Mouse (Mus musculus) testis, postnatal 10 days (tissue): ENCODE results near the gene Asb4.
"Not testable (repeated sequence)": the region's sequence is repeated elsewhere in the genome, so short reads cannot be mapped to it uniquely, and the experiment has no call there.

Source experiments
- DNase-seq: peaks from one replicate; pipeline ENCODE4 v3.0.0; 2021; ENCODE audit warnings: low spot score

The Asb4 gene

DNA sequence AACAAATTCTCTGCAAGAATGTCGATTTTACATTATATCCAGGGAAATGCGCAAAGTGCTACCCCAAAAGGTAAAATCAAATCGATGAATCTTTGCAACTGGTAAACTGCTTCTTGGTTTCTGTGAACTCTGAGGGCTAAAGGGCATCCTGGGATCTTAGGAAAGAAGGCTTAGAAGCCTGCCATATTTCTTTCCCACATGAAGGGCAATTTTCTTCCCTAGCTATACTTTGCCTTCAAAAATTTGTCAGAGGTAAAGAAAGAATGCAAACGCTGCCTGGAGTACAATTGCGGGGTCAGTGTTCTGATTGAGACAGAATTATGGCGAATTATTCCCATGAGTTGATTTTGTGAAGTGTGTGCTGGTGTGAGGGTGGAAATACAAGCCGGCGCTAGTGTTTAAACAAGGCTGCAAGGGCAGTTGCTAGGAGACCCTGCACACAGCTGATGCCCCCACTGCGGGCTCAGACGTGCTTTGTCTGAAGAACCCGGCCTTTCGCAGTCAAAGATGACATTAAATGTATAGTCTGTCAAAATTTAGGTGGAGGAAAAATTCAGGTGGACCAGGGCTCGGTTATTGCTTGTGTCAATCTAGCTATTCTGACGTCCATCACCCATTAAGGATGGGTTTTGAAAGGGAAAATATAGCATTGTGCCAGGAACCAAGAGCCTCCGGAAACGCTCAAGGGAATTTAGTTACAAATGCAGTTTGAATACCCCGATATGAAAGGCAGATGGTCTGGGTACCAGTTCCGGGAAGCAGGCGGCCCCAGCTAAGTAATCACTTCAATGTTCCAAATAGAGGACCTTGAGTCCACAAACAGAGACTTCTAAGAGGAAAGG lies at the start of gene Asb4:
Asb4 (plus strand) TSS at position 51 of the 842 bp plus-strand sequence.
- DNase-seq = no peak

DNA sequence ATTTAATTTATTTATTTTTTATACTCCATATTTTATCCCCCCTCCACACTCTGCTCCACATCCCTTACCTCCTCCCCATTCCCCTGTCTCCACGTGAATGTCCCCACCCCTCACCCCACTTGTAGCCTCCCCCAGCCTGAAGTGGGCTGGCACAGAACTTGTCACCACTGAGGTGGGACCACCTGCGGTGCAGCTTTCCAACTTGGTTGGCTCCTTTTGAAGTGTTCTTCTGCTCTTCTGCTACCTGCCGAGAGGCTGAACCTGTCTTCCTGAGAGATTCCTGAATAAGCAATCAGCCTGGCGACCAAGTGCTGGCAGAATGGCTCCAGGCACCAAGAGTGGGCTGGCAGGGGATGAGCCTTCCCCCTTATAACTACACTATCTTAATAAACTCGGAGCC lies 49.2 kb upstream of the Asb4 start:
- no peak for DNase-seq

DNA sequence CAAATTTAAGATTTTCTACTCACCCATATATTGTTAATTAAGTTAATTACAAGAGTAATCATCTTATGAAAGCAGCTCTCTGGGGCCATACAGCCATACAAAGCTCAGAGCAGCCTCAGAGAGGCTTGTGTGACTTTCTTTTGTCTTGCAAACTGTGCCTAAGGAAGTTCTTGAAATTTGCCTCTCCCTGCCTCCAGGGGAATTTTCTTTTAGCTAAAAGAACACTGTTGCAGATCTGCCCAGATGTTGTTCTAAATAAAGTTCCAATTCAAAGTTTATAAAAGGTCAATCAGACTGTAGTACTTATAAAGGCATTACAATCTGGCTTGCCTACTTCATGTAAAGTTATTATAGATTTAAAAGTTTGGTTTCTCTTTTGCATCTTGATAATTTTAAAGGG lies 47.2 kb upstream of the Asb4 start:
- DNase-seq = not testable (repeated sequence)

DNA sequence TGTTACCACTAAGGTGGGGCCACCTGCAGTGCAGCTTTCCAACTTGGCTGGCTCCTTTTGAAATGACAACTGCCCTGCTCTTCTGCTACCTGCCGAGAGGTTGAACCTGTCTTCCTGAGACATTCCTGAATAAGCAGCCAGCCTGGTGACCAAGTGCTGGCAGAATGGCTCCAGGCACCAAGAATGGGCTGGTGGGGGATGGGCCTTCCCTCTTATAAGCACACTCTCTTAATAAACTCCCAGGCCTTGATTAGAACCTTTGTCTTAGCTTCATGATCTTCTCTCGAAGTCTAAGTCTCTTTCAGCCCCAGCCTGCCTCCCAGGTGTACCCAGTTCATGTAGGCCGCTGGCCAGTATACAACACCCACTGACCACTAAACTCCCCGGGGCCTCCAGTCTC lies 44.4 kb upstream of the Asb4 start:
- DNase-seq = not testable (repeated sequence)

DNA sequence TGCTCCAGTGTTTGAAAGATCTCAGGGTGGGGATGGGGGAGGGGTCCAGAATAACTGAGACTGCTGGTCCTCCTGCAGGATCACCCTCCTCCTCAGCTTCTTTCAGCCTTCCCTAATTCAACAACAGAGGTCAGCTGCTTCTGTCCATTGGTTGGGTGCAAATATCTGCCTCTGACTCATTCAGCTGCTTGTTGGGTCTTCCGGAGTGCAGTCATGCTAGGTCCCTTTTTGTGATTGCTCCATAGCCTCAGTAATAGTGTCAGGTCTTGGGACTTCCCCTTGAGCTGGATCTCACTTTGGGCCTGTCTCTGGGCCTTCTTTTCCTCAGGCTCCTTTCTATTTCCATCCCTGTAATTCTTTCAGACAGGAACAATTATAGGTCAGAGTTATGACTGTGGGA lies 43.9 kb upstream of the Asb4 start:
- DNase-seq = not testable (repeated sequence)

DNA sequence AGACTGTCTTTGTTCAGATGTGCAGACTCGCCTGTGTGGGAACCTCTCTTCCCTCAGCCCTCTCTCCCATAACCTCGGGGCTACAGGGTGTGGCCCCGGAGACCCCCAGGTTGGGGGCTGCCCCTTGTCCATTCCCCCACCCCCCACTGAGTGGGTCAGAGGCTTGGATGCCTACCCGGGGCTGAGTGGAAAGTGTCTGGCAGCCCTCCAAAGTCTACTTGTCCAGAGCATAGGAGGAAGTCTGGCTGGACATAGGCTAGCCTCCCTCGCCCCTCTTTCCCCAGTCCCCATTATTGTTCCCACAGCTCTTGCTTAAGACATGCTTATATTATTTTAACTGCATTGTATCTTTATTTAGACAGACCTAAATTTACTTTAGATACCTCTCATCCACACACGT lies 38.9 kb upstream of the Asb4 start:
- peak; percentile 42 for DNase-seq

DNA sequence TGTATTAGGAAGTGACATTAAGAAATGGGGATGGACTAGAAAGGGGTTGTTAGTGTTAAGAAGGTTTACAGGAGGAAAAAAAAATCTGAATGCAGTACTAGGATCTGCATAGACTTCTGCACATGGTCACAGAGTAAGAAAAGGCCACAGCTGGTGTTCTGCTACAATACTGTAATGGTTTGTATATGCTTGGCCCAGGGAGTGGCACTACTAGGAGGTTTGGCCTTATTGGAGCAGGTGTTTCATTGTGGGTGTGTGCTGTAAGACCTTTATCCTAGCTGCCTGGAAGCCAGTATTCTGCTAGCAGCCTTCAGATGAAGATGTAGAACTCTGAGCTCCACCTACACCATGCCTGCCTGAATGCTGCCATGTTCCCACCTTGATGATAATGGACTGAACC lies 25.3 kb upstream of the Asb4 start:
- no peak for DNase-seq

DNA sequence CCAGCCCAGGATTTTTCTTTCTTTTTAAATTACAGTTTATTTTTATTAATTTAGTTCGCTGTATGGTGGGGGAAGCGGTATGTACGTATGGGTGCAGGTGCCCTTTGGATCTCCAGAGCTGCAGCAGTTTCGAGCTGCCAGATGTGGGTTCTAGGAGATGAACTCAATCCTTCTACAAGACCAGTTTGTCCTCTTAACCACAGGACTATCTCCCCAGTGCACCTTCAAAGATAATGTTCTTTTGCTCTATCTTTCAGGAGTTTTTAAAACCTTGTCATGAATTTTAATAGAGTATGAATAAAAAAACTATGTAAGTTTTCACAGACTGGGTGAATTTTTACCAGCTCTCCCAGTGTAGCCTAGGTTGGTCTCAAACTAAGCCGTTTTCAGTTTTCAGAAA lies 22.8 kb upstream of the Asb4 start:
- DNase-seq = no peak

DNA sequence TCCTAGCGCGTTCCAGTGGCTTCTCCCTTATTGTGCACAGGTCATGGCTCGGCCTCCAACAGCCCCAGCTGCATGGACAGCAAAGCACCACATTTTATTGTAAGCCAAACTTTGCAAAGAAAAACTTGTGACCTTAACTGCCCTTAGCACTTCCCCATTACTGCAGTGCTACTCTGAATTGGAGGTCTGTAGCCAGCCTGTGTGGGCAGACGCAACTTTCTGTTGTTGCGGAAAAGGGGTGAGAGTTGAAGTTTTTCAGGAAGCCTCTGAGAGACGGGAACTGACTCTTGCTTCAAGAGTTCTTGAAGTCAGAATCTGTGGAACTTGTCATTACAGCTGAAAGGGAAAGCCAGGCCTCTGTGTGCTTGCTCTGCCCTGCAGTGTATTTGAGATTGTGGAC lies 21.2 kb upstream of the Asb4 start:
- no peak for DNase-seq

DNA sequence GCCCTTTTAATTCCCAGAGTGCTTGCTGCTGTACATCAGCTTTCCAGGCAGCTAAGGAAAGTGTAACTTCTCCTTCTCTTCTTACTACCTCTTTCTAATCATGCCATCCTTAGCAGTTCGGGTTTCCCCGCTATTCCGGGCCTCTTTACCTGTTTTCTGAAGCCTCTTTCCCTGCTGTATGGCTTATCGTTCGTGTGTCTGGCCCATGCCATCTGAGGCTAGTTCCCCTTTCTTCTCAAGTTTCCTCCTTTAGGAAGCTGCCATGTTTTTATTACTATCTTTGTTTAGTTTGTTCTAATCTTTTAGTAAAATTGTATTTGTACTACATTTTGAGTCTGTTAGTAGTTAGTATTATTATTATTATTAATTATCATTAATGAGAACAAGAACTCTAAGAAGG lies 17.3 kb upstream of the Asb4 start:
- DNase-seq = no peak

DNA sequence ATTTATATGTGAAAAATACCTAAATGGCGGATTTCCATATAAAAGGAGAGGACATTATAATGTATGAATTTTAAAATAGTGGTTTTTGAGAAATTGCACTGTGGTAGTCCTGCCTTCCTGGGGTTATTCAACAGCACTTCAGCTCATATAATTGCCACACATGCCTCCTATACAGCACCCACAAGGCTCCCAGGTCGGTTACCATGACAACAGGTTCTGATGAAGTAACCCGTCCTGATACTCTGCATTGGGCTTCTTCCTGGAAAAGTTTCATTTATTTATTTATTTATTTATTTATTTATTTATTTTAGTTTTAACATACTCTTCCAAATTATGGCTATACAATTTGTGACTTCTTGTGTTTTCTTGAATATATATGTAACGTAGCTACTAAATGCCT lies 6.3 kb upstream of the Asb4 start:
- no peak for DNase-seq

DNA sequence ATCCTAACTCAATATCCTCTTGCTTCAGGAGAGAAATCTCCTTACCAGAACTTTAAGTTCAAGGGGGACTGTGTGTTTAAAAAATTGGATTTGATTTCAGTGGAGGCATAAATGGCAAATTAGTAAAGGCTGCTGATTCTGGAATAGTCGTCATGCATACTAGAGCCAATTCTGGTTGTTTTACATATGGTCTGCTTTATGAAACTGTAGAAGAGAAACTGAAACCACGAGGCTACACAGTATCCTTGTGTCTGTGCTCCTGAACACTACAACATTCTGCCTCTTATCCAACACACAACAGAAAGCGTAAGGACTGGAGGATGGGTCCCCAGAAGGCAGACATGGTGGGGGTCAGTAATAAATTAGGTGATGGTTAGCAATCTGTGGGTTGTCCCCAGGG lies 4.1 kb upstream of the Asb4 start:
- DNase-seq = no peak

DNA sequence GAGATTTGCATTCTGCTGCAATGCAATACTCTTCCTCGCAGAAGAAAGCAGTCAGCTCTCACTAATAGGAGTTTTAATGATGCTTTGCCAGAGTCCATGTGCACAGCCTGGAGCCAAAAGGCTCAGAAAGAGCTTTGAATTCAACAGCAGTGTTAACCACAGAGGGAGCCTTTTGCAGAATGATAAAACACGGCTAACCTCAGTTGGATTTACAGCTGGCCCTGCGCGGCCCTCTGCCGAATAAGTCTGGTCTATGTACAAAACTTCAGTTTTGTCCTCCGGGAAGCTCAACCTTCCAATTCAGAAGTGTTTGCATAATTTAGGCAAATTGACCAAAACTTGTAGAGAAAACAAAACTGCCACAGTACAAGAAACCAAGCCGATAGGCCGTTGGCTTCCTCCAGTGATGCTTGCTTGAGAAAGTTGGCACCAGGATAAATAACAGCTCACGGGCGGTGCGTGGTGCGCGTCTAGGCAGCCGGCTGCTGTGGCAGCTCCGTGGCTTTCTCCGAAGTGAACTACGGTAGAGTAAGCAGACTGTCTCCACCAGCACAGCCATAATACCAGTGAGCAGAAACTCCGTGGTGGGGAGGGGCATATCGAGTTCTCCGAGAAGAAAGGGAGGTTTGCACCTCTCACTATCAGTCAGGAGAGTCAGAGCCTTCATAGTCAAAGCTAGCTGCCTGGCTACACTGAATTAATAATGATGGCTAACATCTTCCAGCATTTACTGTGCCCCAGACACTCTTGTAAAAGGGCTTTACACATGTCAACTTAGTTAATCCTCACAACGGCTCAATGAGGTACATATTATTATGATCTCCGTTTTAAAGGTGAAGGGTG lies 3.2 kb upstream of the Asb4 start:
- peak; percentile 45 for DNase-seq

DNA sequence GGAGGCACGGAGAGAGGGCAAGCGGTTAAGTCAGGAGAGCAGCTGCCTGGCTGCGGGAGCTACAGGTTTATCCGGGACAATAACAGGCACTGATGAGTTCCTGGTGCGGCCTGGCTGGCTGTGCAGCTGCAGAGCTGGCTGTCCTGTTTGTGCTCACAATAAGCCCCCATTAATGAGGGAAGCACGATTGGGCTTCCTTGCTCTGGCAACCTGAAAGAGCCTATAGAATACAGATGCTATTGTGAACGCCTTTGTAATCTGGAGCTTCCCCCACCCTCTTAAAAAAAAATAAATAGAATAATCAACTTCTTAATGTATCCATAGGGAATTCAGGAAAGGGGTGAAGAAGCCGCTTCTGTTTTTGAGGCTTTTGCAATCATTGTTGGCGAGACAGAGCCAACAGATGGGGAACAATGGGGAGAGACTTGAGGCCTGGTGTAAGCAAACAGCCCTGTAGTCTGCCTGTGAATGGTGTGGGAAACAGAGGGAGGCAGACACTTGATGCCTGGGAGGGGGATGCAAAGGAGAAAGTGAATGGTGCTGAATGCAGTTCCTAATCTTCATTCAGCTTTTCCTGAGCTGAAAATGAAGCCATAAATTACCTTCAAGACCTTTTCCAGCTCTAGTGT lies 2.4 kb upstream of the Asb4 start:
- no peak for DNase-seq

DNA sequence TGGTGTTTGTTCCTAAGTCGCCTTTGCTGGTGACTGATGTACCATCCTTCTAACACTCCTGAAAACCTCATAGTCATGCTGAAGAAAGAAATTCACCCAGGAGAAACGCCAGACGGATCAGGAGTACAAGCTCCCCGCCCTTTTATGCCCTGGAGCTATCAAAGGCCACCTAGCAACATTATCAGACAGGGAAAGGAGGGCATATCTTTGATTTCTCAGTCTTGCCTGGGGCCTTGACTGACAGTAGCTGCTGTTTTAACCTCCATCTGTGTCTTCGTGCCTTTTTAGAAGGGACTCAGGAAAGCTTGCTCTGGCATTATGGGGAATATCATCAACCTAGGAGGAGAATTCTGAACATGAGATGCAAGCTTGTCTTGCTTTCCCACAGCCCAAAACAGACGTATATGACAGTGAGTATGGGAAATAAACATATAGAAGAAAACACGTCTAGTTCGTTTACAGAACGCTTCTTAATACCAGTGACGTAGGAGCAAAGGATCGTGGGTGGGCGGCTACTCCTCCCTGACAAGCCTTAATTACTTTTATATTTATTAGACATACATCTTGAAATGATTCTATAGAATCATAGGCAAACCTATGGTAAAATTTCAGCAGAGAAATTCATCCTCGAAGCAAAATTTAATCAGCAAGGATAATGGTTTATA lies 1.1 kb upstream of the Asb4 start:
- no peak for DNase-seq

DNA sequence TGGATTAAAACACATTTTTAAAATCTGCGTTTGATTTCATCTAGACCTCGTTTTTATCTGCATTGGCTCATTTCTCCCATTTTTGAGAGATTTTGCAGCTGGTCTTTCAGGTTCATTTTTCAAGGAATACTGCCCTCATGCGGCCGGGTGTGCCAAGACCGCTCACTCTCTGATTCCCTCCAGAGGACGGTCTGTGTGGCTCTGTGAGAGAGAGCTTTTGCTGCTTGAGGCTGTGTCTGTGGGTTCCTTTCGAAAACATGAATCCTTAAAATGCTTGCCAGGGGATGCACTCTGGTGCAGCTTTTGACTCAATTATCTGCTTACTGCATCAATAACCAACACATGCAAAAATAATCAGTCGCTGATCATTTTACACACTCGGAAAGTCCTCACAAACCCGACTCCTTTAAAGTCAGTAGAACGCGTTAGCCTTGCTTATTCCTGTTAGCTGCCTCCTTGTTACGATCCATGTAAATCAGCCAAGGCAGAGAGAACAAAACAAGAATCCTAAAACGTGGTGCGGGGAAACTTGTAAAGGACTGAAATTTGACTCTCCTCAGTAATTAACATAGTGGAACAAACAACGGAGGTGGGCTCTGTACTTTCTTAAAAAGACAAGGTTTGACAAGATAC lies 487 bp upstream of the Asb4 start:
- peak; percentile 87 for DNase-seq

DNA sequence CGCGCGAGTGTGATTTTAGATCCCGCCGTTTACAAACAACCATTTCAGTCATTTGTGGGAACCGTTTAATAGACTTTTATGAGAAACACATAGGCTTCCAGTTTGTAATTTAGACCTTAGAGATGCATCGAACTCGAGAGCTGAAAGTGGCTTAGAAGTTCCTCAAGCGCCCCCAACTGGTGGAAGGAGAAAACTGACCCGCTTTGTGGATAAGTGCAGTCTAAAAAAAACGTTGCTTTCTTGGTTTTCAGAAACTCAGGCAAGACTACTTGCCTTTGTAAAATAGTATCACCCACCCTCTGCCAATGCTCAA lies 948 bp downstream of the Asb4 start:
- peak; percentile 72 for DNase-seq

DNA sequence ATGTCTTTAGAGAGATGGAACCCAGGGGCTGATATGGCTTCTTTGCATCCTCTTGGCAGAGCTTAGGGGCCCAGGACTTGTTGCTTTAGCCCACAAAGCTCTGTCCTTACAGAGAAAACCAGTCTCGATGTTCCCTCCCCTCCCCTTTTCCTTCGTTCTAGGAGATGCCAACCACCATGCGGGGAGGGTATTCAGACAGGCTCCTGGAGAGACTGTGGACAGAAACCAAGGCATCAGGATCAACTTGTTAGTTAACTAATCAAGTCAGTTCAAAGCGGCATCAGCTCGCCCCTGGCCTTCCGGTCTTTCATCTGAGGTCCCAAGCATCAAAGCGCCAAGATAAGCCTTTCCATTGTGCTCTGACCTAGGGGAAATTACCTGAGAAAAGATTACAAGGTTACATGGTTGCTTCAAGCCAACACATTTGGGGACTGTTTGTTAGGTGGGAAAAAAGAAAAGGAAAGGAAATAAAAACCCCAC lies 2.0 kb downstream of the Asb4 start:
- DNase-seq = no peak

DNA sequence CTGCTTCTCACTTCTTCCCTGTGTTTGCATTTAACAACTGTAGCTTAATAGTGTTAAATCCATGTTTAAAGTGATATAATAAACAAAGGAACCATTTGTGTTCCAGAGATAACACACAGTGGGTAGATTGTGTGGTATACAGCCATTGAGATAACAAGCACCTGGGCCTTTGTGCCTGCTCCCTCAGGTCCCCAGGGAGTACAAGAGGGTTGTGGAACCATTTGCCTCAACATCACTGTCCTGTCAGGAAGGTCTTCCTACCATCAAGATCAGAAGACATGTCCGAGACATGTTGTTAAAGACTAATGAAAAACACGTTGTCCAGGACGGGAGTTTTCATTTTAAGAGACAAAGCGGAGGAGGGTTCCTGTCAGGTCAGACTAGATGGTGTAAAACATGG lies 3.3 kb downstream of the Asb4 start:
- no peak for DNase-seq

DNA sequence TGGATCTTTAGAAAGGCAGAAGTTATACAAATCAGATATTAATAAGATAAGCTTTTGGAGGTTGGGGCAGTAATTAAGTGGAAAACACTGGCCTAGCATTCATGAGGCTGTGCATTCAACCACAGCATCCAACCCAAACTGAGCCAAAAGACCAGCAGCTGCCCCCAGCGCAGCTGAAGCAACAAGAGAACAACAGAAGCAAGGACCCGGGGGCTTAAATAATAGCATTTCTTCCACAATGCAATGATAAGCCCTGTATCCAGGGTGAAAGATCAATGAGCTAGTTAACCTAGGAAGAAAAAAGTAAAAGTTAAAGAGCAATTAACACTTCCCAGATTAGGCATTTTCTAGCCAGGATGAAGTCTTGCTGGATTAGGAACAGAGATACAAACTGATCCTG lies 4.2 kb downstream of the Asb4 start:
- no peak for DNase-seq

DNA sequence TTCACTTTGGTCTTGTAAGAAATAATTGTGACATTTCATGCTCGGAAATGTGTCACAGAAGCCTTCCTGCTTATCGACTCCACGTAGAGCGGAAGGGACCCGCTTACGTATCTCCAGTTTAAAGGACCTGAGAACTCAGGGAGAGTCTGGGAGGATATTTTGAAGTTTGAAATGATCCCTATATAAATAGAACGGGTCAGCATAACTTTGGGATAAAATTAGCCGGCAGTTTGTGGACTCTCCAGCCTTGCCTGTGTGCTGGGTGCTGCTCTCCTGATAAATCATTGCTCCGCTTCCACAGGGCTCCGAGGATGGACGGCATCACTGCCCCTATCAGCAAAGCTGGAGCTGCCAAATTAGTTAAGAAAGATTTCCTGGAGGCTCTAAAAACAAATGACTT lies 7.1 kb downstream of the Asb4 start:
- no peak for DNase-seq

DNA sequence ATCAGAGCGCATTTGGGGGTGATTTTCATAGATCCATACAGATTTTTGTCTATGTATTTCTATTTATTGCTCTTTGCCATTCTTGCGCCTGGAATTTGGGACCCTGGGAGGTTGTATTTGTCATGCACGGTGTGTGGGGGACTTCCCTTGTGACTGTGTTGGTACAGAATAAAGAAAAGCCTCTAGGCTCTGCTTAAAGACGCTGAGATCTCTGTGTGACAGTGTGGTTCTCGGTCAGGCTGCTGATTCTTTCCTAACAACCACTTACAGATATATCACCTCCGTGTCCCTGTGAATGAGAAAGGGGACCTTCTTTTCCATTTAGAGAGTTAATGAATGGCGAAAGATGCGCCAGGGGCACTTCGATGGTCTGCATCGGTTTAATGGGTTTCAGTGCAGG lies 7.8 kb downstream of the Asb4 start:
- no peak for DNase-seq
